Mouse (Mus musculus) right cerebral cortex, postnatal 4 days (tissue): ENCODE results near the gene Gm20388.
"Not testable (repeated sequence)": the region's sequence is repeated elsewhere in the genome, so short reads cannot be mapped to it uniquely, and the experiment has no call there.

Experiments
- DNase-seq: peaks from one replicate; pipeline ENCODE4 v3.0.0-alpha.2; 2022

The Gm20388 gene

DNA sequence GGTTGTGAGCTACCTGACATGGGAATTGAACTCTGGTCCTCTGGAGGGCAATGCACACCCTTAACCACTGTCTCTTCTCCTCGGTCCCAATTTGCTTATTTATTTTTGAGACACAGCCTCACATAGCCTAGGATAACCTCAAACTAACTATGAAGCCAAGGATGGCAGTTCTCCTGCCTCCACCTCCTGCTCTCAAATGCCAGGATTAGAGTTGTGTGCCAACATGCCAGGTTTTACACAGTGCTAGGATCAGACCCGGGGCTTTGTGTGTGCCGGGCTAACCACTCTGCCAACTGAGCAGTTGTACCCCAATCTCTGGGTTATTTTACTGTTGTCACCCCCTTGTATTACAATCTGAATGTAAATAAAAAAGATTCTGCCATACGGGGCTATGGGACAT is 4066.9 kb downstream of the Gm20388 start:
- no peak for DNase-seq

DNA sequence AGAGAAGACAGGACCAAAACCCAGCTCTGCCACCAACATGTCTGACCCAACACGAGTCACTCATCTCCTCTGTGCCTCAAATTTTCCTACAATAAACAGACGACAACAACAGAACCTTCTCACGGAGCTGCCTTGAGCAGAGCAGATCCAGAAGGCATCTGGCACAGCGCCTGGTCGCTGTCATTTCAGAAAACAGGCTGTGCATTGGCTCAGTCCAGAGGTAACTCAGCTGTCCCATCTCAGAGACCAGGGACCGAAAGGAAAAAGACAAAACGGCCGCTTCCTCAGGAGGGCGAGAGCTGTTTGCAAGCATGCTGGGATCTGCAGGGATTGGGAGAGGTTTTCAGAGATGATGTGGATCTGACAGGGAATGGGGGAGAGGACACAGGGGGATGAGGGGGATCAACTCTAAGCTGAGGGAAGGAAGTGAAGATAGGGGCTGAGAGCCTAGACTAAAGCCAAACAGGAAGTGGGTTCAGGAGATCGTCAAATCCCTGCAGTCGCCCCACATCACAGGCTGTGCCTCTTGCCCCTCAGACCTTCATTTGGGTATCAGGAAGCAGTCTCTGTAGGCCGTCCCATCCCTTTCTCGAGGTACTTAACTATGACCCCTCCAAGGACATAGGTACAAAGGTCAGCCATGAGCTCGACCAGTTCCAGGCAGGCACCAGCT is 4067.7 kb downstream of the Gm20388 start:
- no peak for DNase-seq

DNA sequence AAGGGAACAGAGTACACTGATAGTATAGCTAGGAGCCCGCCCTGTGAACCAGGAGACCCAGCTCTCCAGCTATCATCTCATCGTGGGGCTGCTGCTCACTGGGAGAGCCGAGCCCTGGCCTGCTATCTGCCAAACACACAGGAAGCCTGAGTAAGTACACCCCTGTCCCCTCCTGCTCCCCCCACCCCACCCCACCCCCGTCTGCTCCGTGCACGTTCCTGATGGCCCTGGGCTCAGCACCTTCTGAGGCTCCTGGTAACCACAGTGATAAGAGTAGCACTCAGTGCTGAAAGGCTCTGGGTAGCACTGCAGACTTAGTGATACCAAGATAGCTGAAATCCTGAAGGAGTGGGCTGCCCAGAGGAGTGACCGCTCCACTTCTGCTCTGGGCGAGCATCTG is 4068.3 kb downstream of the Gm20388 start:
- no peak for DNase-seq

DNA sequence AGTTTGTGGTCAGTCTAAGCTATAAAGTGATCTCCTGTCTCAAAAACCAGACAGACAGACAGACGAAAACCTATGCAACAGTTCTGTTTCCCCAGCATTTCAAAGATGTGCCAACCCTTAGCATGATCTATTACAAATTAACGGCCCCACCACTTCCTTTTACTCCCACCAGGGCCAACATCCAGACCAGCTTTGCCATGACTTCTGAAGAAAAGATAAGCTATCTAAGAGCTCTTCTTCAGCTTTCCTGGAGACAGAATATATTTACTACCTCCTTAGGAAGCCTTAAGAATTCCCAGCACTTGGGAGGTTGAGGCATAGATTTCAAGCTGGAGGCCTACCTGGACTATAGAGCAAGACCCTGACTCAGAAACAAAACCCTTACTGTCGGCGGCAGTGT is 4069.6 kb downstream of the Gm20388 start:
- no peak for DNase-seq

DNA sequence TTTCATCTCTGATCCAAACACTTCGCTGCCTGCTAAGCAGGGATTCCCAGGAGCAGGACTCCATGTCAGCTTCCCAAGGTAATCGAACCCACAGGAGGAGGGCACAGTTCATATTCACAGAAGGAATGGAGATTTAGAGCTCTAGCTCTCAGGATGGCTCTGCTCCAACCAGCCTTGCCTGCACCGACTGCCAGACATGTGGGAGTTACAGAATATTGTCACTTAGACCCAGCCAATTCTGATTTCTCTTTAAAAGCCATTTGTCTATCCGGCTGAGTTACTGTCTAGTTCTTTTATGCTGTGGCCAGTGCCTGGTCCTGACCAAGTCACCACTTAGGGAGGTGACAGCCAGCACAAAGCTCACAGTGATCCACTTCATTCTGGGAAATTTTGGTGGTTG is 4071.0 kb downstream of the Gm20388 start:
- peak; percentile 34 for DNase-seq

DNA sequence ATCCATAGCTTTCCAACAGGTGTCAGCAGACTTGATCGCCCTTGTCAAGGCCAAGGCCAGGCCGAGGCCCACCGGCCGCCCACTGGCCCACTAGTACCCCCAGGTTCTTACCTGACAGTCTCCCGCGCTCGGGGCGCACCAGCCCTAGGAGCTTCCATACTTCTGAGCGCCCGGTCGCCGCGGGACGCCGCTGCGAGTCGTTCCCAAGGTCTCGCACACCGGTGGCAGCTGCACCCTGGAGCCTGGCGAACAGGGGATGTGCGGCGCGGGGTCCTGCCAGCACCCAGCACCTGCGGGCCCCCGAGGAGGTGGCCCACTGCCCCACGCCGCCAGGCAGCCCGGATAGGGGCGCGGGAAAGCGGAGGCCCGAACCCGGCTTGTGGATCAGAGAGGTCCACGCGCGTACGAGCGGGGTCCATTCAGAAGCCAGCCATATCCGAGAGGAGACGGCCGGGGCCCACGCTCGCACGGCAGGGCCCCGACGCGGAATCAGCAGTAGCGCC is 4071.7 kb downstream of the Gm20388 start:
- DNase-seq = peak; percentile 42

DNA sequence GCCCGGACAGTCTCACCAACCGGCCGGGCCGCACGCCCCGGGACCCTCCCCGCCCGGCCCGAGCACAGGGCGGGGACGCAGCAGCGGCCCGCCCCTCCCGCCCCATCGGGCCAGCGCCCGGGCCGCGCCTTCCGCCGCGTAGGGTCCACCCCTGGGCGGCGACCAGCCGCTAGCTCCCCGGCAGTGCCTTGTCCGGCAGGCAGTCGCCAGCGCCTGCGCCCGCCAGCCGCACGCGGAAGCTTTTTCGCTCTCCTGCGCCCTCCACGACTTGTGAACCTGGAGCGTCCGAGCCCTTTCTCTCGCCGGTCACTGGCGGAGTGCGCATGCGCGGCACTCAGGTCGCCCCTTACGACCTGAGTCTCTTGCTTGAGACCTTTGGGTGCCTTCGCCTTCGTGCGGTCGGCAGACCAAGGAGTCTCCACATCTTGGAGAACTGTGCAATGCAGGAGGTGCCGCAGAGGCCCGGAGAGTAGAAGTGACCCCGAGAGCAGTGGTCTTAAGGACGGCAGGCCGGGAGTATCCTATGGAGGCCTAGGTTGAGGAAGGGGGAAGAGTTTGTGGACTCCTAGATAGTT is 4072.3 kb downstream of the Gm20388 start, which contains the start of gene Abcb10:
Gene Abcb10 (minus strand): TSS at position 297 of the 575 bp plus-strand sequence.
- DNase-seq = peak; percentile 67

DNA sequence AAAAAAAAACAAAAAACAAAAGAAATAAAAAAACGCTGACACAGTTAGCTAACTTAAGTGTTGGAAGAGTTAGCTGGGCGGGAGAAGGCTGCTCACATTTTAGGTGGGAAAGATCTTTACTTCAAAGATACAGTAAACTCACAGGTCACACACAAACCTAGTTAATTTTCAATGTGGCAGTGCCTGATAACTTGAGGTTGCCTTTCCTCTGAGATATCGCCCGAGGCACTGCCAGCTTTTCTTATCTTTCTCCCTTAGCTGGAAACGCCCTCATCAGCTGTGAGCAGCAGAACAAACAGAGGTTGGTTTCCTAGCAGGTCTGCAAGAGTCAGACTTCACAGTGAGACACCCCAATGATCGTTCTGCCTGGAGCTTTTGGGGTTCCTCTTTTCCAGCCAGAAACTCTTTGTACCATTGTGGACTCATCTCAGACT is 4078.0 kb downstream of the Gm20388 start:
- DNase-seq = no peak

DNA sequence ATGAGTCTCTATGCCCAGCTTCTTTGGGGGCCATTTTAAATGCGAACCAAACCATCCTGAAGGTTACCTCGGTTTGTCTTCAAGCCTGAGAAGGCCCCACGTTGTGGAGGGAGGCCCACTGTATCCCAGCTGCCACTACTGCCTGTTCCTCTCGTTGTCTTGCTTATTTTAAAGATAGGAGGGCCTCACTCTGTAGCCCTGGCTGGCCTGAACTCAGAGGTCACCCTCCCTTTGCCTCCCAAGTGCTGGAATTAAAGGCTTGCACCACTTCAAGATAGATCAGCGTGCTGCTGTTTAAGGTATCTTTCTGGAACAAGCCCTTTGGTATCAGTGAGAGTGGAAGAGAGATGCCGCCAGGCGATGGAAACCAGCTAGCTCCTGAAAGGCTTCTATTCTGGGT is 4078.5 kb downstream of the Gm20388 start:
- no peak for DNase-seq

DNA sequence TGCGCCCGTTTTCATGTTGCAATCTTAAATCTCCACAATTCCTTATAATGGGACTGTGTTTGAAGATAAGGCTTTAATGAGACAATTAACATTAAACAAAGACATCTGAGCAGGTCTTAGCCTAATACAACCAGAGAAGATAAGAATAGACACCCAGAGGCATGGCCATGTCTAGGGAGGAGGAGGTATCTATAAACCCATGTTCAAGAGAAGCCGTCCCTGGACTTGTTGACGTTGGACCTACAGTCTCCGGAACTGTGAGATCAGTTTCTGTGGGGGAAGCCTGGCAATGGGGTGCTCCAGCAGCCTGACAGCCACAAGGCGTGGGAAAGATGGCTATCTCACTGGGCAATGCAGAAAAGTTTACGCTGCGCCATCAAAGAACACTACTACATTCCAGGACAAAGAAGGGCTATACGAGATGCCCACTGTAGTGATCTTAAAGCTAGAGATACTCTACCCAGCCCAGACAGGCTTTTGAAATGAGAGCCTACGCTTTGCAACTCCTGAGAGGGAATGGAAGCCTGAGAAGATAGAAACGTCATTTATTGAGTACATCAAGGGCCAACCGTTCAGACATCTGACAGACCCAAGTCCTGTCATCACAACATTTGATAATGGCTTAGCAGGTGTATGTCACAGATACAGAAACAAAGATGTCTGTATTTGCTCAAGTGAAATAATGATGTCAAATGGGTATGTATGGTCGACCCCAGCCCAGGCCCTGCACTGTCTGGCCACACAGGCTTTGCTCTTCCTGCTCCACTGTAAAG is 4079.8 kb downstream of the Gm20388 start:
- no peak for DNase-seq

DNA sequence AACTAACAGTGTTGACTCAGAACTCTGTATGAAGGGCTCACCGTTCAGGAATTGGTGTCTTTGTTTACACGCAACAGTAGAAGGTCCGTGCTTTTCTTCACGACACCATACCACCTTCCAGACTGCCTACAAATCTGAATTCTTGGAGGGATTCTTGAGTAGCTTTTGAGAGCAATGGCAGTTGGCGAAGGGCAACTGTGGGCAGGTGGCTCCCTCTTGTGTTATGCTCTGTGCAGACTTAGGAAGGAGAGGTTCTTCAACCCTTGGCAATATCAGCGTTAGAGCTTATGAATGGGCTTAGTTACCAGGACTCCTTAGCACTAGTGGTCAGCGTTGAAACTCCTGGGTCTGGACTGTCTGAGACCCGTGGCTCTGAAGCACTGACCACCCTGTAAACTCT is 4081.9 kb downstream of the Gm20388 start:
- DNase-seq = no peak

DNA sequence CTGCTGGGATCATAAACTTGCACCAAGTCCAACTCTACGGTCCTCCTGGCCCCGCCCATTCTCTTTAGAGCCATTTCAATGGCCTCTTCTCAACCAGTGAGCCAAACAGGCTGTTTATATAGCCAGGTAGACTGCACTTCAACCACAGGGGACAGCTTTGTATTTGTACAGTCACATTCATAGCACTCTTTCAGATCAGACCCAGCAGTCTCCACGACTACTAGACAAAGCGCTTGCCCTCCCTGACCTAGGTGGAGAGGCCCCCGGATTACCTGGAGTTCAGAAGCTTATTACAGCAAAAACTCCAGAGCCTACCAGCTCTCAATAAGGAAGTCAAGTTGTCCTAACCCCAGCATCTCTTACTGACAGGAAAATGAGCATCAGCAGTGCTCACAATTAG is 4083.0 kb downstream of the Gm20388 start:
- no peak for DNase-seq

DNA sequence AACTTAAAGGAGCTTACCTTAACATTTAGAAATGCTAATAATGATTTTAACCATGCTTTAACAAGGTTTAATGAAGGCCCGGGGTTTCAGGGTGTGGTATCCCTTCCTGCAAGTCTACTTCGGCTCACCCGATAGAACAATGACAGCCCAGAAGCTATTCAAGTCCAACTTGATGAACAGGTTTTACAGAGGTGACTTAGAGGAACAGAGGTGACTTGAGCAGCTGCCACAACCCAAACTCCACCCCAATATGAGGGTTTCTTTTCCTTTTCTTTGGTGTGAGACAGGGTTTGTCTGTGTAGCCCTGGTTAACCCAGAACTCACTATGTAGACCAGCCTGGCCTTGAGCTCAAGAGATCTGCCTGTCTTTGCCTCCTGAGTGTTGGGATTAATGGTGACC is 4083.4 kb downstream of the Gm20388 start:
- no peak for DNase-seq

DNA sequence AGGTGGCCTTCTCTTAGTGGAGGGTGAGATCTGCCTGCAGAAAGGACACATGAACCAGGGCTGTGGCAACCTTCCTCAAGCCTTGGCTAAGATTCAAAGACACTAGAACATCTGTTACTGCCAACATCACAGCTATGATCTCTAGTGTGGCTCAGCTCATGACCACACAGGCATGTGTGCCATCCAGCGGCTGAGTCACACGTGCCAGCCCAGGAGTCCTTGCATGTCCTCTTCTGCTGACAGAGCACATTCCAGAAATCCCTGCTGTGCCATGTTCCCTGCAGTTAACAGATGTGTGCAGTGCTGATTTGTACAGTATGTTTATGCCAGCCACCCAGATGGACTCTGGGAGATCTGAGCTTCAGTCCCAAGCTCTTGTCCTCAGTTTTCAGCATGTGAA is 4088.9 kb downstream of the Gm20388 start:
- DNase-seq = no peak

DNA sequence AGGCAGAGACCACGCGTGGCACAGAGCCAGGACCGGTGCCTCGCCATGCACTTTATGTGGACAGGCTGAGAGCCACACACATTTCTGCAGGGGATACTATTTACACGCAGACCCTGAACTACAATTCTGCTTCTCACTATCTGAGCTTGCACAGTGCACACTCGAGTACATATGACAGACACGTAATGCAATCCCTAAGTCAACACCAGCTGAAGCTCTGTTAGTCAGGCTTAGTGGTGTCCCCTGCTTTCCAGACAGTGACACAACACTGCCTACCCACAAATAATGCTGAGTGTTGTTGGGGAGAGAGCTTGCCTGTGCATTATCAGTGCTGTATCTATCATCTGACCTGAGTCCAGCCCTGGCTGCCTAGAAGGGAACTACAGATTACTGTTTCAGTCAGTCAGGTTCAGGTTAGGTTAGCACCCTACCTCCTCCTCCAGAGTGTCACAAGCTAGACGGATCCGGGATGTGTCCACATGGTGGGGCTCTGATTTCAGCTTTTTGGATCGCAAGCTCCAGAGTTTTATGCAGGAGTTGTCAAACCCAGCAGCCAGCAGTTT is 4092.0 kb downstream of the Gm20388 start:
- no peak for DNase-seq

DNA sequence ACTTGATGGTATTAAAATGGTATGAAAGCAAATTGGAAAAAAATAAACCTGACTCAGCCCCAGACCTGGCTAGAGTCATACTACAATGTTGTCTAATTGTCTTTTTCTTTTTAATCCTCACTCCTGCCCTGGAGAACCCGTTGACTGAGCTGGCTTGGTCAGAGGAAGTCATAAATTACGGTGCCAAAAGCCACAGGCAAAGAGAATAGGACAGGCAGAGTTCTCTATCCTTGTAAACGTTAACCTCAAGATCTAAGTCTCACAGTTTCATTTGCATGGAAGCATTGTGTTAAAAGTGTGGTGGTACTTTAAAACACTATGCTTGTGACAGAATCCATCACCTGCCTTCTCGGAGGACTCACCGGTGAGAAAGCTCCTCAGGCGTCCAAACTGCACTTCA is 4097.2 kb downstream of the Gm20388 start:
- DNase-seq = no peak

DNA sequence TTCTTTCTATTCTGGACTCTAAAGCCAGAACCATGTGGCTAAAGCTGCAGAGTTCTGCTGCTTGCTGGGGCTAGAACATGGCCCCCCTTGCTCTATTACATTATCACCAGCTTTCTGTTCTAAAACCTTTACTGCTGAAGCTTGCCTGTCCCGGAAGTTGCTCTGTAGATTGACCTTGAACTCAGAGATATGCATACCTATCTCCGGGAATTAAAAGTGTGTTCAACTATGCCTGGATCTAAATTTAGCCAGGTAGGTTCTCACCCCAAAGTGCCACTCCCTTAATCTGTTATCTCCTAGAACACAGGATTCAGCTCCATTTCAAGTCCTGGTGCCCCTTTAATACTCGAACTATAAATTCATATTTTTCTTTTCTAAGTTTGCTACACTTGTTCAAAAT is 4100.9 kb downstream of the Gm20388 start:
- DNase-seq = no peak

DNA sequence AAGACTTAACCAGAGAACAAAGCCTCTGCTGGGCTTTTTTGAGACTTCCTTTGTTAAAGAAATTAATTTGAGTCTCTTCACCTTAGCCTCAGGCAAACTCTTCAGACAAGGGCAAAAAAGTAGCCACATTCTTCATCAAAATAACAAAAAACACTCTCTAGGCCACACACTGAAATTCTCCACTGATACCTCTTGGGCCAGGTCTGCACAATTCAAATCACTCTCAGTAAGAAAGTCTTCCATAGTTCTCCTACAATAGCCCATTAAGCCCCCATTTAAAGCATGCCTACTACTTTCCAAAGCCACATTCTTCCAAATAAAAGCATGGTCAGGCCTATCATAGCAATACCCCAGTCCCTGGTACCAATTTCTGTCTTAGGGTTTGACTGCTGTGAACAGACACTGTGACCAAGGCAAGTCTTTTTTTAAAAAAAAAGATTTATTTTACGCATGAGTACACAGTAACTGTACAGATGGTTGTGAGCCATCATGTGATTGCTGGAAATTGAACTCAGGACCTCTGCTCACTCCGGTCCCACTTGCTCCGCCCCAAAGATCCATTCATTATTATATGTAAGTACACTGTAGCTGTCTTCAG is 4101.4 kb downstream of the Gm20388 start:
- no peak for DNase-seq

DNA sequence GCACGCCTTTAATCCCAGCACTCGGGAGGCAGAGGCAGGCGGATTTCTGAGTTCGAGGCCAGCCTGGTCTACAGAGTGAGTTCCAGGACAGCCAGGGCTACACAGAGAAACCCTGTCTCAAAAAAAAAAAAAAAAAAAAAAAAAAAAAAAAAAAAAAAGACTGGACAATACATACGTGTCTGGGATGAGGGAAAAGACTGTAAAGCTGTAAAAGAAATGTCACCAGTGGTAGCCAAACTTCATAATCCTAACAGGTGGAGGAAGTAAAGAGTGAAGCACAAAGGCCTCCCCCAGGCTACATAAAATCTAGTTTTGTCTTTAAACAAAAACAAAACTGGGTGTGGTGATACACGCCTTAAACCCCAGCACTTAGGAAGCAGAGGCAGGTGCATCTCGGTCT is 4103.7 kb downstream of the Gm20388 start:
- not testable (repeated sequence) for DNase-seq

DNA sequence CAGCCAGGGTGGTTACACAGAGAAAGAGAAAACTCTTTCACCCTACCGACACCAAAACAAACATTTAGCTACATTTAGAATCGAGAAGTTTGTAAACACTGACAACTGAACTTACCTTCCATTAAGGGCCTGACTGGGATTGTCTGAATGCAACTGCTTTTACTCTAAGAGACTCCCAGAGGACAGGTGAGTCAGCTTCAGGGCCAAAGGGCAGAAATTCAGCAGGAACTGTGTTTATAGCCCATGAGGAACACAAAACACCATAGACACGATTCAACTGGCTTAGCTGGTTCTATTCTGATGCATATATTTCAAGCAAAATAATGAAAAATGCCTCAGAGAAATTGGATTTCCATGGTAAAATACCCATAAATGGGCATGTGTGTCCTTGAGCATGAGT is 4104.1 kb downstream of the Gm20388 start:
- no peak for DNase-seq

DNA sequence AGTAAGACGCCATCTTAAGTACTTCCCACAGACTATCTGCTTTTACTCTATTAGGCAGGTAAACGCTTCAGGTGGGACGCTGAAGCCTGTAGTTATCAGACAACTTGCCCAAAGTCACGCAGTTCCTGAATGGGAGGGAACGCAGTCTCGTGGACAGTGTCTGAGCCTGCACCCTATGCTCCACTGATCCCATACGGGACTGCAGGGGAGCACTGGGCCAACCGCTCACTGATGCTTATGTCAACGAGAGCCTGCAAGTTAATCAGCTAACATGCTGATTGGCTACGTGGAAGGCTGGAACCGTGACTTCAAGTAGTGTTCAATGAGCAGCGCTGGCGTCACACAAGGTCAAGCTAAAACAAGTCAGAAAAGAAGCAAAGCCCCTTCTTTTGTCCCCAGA is 4109.1 kb downstream of the Gm20388 start:
- DNase-seq = no peak

DNA sequence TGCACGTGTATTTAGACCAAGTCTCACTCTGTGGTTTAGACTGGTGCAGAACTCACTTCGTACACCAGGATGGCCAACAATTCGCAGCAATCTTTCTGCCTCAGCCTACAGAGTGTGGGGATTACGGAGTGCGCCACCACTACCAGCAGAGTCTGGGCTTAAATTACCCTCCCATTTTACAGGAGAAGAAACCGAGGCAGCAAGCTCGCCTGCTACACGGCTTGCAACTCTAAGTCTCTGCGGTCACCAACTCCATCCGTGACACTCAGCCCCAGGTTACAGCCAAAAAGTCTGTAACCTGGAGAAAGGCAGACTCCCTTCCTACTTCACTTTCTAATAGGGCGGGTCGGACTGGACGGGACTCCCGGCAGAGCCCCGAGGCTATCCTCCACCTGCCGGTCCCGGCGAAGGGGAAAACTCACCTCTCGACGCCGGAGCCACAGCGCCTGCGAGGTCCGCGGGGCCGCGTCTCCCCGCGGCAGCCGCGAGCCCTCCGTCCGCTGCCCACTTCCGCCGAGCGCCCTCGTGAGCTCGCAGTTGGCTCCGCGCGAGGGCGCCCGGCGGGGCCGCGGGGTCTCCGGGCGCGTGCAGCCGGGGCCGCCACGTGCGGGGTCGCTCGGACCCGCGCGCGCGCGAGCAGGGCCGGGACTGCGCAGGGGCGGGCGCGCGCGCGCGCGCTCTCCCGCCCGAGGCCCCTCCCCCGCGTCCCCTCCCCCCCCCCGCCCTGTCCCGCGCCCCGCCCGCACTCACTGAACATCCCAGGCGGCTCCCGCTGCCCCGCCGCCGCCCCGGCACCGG is 4110.0 kb downstream of the Gm20388 start:
- DNase-seq = peak; percentile 63
